8 mouse cellular contexts compared by ENCODE assay signal in the genomic region with DNA sequence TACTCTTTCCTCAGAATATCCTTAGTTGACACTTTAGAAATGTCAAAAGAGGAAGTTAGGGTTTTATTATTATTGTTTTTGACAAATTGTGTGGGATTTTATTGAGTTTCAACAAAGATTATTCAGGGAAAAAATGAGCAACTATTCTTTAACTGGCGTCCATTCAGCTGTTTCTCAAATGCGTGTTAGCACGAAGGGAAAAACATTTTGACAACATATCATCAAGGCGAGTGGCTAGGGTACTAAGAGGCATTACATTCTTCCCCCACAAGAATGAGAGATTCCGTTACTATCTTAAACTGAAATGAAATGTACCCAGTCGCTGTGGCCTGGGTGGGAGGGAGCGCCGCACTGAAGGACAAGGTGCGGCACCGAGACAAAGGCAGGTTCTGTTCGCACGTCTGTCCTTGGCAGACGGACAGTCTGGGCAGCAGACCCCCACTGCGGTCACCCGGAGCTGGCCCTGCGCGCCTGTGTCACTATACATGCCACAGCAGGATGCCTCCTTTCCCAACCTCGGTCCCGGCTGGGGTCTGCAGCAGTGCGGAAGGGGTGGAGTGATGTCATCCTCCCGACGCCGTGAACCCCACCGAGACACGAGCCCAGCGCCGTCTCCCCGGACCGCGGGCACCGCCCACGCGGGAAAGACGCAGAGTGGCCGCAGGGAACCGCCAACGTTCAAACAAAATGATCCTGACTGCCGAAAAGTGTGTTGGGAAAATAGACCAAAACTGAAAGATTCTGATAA. TPM values are rescaled to one million over a fixed set of nuclear protein-coding genes. Genes with fewer than 3 reads are reported as not detected.
A peak's percentile ranks its signal among the peaks of the same experiment; 100 is the strongest.
DNase-seq lines count a peak whose midpoint lies in the region; ATAC-seq and TF ChIP-seq lines count a peak whose summit lies in the region.
"Not testable (repeated sequence)": the region's sequence is repeated elsewhere in the genome, so short reads cannot be mapped to it uniquely, and the experiment has no call there.

No protein-coding gene starts in this region.

- DNase-seq in 3T3-L1 (ENCODE audit: low read depth, low spot score): peak; percentile 20
- peak; percentile 32 for DNase-seq in liver, embryonic 11.5 days (ENCODE audit: low spot score)
- peak; percentile 43 to 60 for DNase-seq in spleen, postnatal 36 days (ENCODE audit: low spot score in 2 of 2)

- H3K27ac ChIP-seq in bone marrow, adult 2 months (ENCODE audit: control insufficient read depth, insufficient read depth, low read depth, low read length, poor library complexity); embryonic fibroblast, embryonic 13.5 days (ENCODE audit: insufficient read depth, low read length); heart, embryonic 13.5 days (replicated peaks); kidney, embryonic 14.5 days (ENCODE audit: low read depth, low read length); liver, embryonic 11.5 days (ENCODE audit: low read depth, low read length): not testable (repeated sequence)
- peak overlapping the region; percentile 76 for H3K27ac ChIP-seq in midbrain, embryonic 16.5 days (ENCODE audit: low read length)

- not testable (repeated sequence) for H3K9me3 ChIP-seq in heart, embryonic 13.5 days; kidney, embryonic 14.5 days (ENCODE audit: control insufficient read depth, low read length); liver, embryonic 11.5 days (ENCODE audit: control insufficient read depth, low read length); midbrain, embryonic 16.5 days (replicated peaks; ENCODE audit: control insufficient read depth, low read length, poor library complexity, severe bottlenecking)

- not testable (repeated sequence) for TF ChIP-seq POLR2A in bone marrow, adult 2 months (IDR thresholded peaks at IDR 0.05; ENCODE audit: borderline replicate concordance, control insufficient read depth, low read depth, low read length); embryonic fibroblast, embryonic 13.5 days (IDR thresholded peaks at IDR 0.05; ENCODE audit: low read depth, low read length)

- H3K4me2 ChIP-seq in heart, embryonic 13.5 days: peak overlapping the region; percentile 72
- H3K4me2 ChIP-seq in kidney, embryonic 14.5 days (replicated peaks; ENCODE audit: low read depth, low read length): peak overlapping the region; percentile 42
- H3K4me2 ChIP-seq in liver, embryonic 11.5 days: peak overlapping the region; percentile 65
- H3K4me2 ChIP-seq in midbrain, embryonic 16.5 days (ENCODE audit: low read length): peak overlapping the region; percentile 41

- not testable (repeated sequence) for H3K27me3 ChIP-seq in heart, embryonic 13.5 days (replicated peaks); kidney, embryonic 14.5 days (ENCODE audit: control insufficient read depth, insufficient read depth, low read length); liver, embryonic 11.5 days (replicated peaks; ENCODE audit: control insufficient read depth, insufficient read depth, low read length); midbrain, embryonic 16.5 days (ENCODE audit: control insufficient read depth, insufficient read depth, low read depth, low read length)

- H3K4me3 ChIP-seq in bone marrow, adult 2 months (replicated peaks; ENCODE audit: control insufficient read depth, low read depth, low read length): peak overlapping the region; percentile 62
- H3K4me3 ChIP-seq in embryonic fibroblast, embryonic 13.5 days (ENCODE audit: insufficient read depth, low read length): peak overlapping the region; percentile 51
- H3K4me3 ChIP-seq in heart, embryonic 13.5 days: peak overlapping the region; percentile 56
- peak overlapping the region; percentile 37 for H3K4me3 ChIP-seq in kidney, embryonic 14.5 days (ENCODE audit: low read length)
- peak overlapping the region; percentile 47 for H3K4me3 ChIP-seq in liver, embryonic 11.5 days (ENCODE audit: low read depth, low read length)
- H3K4me3 ChIP-seq in midbrain, embryonic 16.5 days (ENCODE audit: low read depth, low read length): peak overlapping the region; percentile 40

- under 1% methylated on average over 38 of the region's 38 CpGs for WGBS in bone marrow, adult 2 months
- WGBS in heart, embryonic 13.5 days: 2% methylated on average over 38 of the region's 38 CpGs
- 3% methylated on average over 34 of the region's 38 CpGs for WGBS in kidney, embryonic 14.5 days
- 3% methylated on average over 37 of the region's 38 CpGs for WGBS in liver, embryonic 11.5 days
- 2% methylated on average over 37 of the region's 38 CpGs for WGBS in midbrain, embryonic 16.5 days

- not testable (repeated sequence) for TF ChIP-seq CTCF in bone marrow, adult 2 months (IDR thresholded peaks at IDR 0.05; ENCODE audit: control insufficient read depth, insufficient read depth, low read length); embryonic fibroblast, embryonic 13.5 days (IDR thresholded peaks at IDR 0.05; ENCODE audit: borderline replicate concordance, insufficient read depth, low read length)

- peak overlapping the region; percentile 76 for H3K9ac ChIP-seq in heart, embryonic 13.5 days
- H3K9ac ChIP-seq in kidney, embryonic 14.5 days (ENCODE audit: low read depth, low read length): peak overlapping the region; percentile 31; the same call in 1 of the 2 replicates
- peak overlapping the region; percentile 46; the same call in 1 of the 2 replicates for H3K9ac ChIP-seq in liver, embryonic 11.5 days (ENCODE audit: low read depth, low read length)
- peak overlapping the region; percentile 66 for H3K9ac ChIP-seq in midbrain, embryonic 16.5 days (ENCODE audit: low read depth, low read length)

- peak; percentile 47; the same call in 1 of the 2 replicates for ATAC-seq in heart, embryonic 13.5 days (ENCODE audit: extremely low read depth, insufficient number of reproducible peaks, low FRiP score, low TSS enrichment)
- peak; percentile 44; the same call in 1 of the 2 replicates for ATAC-seq in kidney, embryonic 14.5 days (ENCODE audit: low FRiP score, low TSS enrichment)
- ATAC-seq in liver, embryonic 11.5 days (replicated peaks; ENCODE audit: low FRiP score): peak; percentile 56; the same call in 1 of the 2 replicates
- ATAC-seq in midbrain, embryonic 16.5 days: peak; percentile 59

- not testable (repeated sequence) for H3K4me1 ChIP-seq in bone marrow, adult 2 months (ENCODE audit: control insufficient read depth, insufficient read depth, low read length); embryonic fibroblast, embryonic 13.5 days (ENCODE audit: control insufficient read depth, insufficient read depth, low read length); heart, embryonic 13.5 days; kidney, embryonic 14.5 days (ENCODE audit: control insufficient read depth, insufficient read depth, low read length); liver, embryonic 11.5 days (replicated peaks; ENCODE audit: control insufficient read depth, insufficient read depth, low read length); midbrain, embryonic 16.5 days (ENCODE audit: control insufficient read depth, insufficient read depth, low read length)

- not testable (repeated sequence) for H3K36me3 ChIP-seq in heart, embryonic 13.5 days; kidney, embryonic 14.5 days (ENCODE audit: control insufficient read depth, insufficient read depth, low read length); liver, embryonic 11.5 days (ENCODE audit: control insufficient read depth, insufficient read depth, low read length); midbrain, embryonic 16.5 days (ENCODE audit: control insufficient read depth, insufficient read depth, low read length)

RNA-seq across cellular contexts. Expression of a gene that starts 0.7 kb away (rescaled TPM):
- 4.3 and 18.9 TPM in 2 replicates for polyA plus RNA-seq in bone marrow, adult 2 months (2011; ENCODE audit: insufficient read depth, insufficient read length, low replicate concordance, missing spikeins)
- 1.6 and 1.8 TPM in 2 replicates for polyA plus RNA-seq in embryonic fibroblast, embryonic 13.5 days (2011; ENCODE audit: insufficient read length, low read depth, missing spikeins)
- polyA plus RNA-seq in heart, embryonic 13.5 days (2015; fragmentation: Nextera tagmentation; extraction: Ambion mirVana): 11.3 and 13.4 TPM in 2 replicates
- polyA plus RNA-seq in kidney, embryonic 14.5 days (2014; fragmentation: Nextera tagmentation; extraction: Ambion mirVana): 17.5 and 20.2 TPM in 2 replicates
- 10.3 and 13.3 TPM in 2 replicates for polyA plus RNA-seq in liver, embryonic 11.5 days (2014; fragmentation: Nextera tagmentation; extraction: Ambion mirVana)
- polyA plus RNA-seq in midbrain, embryonic 16.5 days (2015; fragmentation: Nextera tagmentation; extraction: Ambion mirVana): 55.3 and 57.3 TPM in 2 replicates

RNA-seq across cellular contexts. Expression of a gene that starts 59.9 kb away (rescaled TPM):
- polyA plus RNA-seq in bone marrow, adult 2 months (2011; ENCODE audit: insufficient read depth, insufficient read length, low replicate concordance, missing spikeins): 8.6 and 33.4 TPM in 2 replicates
- polyA plus RNA-seq in embryonic fibroblast, embryonic 13.5 days (2011; ENCODE audit: insufficient read length, low read depth, missing spikeins): 29.0 and 31.8 TPM in 2 replicates
- 15.4 and 16.3 TPM in 2 replicates for polyA plus RNA-seq in heart, embryonic 13.5 days (2015; fragmentation: Nextera tagmentation; extraction: Ambion mirVana)
- 8.4 and 15.8 TPM in 2 replicates for polyA plus RNA-seq in kidney, embryonic 14.5 days (2014; fragmentation: Nextera tagmentation; extraction: Ambion mirVana)
- 10.8 and 11.9 TPM in 2 replicates for polyA plus RNA-seq in liver, embryonic 11.5 days (2014; fragmentation: Nextera tagmentation; extraction: Ambion mirVana)
- 64.9 and 73.1 TPM in 2 replicates for polyA plus RNA-seq in midbrain, embryonic 16.5 days (2015; fragmentation: Nextera tagmentation; extraction: Ambion mirVana)
